Mouse (Mus musculus) embryo, embryonic 11 days (tissue): ENCODE data around the gene Ctf1.
A peak's percentile ranks its signal among the peaks of the same experiment; 100 is the strongest.

Experiments used
- DNase-seq: peaks from one replicate; pipeline ENCODE4 v3.0.0-alpha.2; 2015

Gene Ctf1

DNA sequence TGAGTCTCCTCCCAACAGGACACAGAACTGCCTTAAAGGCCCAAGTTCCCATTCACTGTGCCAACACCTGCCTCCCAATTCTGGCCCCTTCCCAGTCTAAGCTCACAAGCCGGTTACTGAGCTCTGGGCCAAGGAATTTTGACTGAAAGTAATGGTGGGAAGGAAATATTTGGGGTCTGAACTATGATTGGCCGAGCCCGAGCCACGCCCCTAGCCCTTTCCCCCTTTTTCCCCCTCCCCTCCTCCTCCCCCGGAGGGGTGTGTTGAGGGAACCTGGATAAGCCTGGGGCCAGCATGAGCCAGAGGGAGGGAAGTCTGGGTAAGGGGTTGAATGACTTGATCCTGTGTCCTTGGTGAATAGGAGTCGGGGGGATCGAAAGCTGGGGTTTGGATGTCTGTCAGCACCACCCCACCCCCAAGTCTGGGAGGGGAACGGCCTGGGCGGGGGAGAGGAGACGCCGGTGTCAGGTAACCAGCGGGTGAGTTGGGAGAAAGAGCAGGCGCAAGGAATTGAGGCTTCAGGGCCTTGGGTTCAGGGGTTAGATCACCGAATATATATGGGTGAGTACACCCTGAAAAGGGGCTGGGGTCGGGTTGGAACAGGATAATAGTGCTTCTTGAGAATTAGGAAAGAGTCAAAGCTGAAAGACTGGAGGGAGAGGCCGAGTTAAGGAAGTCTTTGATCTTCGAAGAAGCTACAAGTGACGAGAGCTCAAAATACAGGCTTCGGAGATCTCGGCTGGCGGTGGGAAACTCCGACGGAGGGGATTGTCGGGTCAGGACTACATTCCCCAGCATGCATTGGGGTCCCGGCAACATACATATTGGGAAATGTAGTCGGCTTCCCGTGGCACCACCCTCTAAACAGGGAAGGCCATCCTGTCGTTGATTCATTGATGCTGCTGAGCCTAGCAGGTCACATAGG, at the start of gene Ctf1:
Ctf1 (plus strand) TSS at position 276 of the 925 bp plus-strand sequence.
- peak; percentile 92 for DNase-seq

- DNase-seq: no peak
These were observed 49.6 kb upstream of the Ctf1 start for GRCm38 (mm10) chr7:127662926-127663325.

GRCm38 (mm10) chr7:127666066-127666654, 46.4 kb upstream of the Ctf1 start:
- no peak for DNase-seq

GRCm38 (mm10) chr7:127666679-127667078, 45.9 kb upstream of the Ctf1 start:
- no peak for DNase-seq

- DNase-seq: no peak
These were observed 45.4 kb upstream of the Ctf1 start for GRCm38 (mm10) chr7:127667171-127667570.

GRCm38 (mm10) chr7:127671880-127672774, 40.4 kb upstream of the Ctf1 start:
- DNase-seq: no peak

- DNase-seq: no peak
These were observed 39.8 kb upstream of the Ctf1 start for GRCm38 (mm10) chr7:127672776-127673175.

DNA sequence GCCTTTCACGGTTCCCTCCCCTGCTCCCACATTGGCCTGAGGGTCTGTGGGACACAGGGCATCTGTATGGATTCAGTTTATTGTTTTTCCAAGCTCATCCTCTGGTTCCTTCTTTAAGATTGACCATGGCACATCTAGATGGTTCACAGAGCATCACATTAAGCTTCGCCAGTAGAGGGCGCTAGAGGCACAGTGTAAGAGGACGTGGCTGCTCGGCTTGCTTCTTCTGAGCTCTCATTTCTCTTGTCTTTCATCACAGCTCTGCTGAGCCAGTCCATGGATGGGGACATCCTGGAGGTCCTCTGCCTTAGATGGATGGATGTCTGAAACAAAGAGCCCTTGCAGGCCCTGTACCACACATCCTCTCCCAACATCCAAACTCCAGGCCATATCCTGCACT, 37.6 kb upstream of the Ctf1 start:
- peak; percentile 94 for DNase-seq

DNA sequence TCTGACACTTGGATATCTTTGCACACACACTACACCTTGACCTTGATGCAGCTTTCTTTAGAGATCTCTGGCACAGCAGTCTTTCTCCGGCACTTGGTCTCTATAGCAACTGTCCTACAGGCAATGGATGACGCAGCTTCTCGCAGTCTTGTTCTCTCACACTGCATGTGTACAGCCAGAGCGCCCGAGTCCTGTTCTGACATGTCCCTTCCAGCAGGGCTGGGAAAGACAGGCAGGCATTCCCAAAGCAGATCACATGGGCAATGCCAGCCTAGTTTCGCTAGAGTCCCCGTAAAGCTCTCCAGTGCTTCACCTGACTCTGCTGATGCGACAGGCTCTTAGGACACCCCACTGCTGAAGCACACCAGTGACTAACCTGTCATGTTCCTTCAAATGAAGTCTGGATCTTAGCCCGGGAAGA, 37.1 kb upstream of the Ctf1 start:
- DNase-seq: no peak

DNA sequence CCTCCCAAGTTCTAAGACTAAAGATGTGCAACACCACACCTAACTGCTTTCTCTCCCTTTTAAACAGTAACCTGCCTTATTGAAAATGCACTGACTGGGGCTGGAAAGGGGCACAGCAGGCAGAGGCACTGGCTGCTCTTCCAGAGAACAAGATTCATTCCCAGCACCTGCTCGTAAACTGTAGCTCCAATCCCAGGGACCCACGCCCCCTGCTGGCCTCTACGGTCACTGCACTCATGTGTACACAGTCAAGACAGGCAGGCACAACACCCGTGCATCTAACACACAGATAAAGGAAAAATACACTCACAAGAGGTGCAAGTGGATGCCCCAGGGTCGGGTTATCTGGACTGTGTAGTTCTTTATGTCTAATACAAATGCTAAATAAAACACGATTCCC, 35.5 kb upstream of the Ctf1 start:
- DNase-seq: peak; percentile 41

- no peak for DNase-seq
These were observed 34.9 kb upstream of the Ctf1 start for GRCm38 (mm10) chr7:127677609-127678008.

GRCm38 (mm10) chr7:127678811-127679210, 33.7 kb upstream of the Ctf1 start:
- no peak for DNase-seq

DNA sequence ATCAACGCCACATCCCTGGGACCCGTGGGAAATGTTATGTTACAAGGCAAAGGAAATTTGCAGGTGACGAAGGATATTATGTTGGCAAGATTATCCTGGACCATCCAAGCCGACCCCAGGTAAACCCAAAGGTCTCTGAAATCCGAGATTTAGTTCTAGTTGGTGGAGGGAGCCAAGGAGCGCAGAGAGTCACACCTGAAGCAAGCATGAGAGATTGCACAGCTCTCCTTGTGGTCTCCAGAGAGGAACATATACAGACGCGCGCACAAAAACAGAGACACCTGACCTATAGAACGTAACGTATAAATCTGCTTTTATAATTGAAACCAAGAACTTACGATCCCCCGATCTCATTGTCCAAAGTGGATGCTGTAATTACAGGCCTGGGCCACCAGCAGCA, 32.0 kb upstream of the Ctf1 start:
- no peak for DNase-seq

- no peak for DNase-seq
These were observed 30.5 kb upstream of the Ctf1 start for GRCm38 (mm10) chr7:127681888-127682553.

- no peak for DNase-seq
These were observed 27.1 kb upstream of the Ctf1 start for GRCm38 (mm10) chr7:127685304-127686018.

GRCm38 (mm10) chr7:127686740-127687449, 25.6 kb upstream of the Ctf1 start:
- no peak for DNase-seq

DNA sequence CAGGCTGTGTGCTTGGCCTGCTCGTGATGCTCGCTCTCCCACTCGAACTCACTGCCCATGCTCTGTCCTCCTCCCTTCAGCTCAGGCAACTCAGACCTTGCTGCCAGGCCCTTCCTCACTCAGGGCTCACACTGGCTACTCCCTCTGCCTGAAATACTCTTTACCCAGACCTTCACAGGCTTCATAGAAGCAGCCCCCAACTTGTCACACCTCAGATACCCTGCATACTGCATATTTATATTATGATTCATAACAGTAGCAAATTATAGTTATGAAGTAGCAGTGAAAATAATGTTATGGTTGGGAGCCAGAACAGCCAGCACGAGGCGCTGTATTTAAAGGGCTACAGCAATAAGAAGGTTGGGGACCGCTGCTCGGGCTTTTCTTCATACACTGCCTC, 23.6 kb upstream of the Ctf1 start:
- no peak for DNase-seq

DNA sequence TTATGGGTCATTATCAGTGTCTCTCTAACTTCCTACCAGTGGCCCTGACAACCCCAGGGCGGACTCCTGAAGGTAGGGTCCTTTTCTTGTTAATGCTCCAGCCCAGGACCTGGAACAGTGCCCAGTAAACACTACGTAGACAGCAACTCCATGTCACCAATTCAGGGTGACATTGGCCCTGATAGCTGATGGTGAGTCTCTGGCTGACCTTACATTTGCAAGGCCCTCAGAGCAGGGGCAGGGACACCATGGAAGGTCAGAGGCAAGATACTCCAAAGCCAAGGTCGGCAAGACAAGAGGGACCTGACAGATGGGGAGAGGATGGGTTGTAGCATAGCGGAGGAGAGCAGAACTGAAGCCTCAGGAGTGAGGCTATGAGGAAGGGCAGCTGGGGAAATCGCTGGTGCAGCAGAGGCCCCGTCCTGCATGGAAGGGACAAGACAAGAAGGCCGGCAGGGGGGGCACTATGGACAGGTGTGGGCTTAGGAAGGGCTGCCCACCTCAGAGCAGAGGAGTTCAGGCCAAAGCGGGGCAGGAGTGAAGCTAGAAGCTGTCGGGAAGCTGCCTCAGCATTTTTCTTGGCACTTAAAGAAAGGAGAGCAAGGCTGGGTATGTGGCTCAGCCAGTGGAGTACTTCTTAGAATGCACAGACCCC, 22.8 kb upstream of the Ctf1 start:
- no peak for DNase-seq

- peak; percentile 74 for DNase-seq
These were observed 21.1 kb upstream of the Ctf1 start for GRCm38 (mm10) chr7:127691221-127691989.

DNA sequence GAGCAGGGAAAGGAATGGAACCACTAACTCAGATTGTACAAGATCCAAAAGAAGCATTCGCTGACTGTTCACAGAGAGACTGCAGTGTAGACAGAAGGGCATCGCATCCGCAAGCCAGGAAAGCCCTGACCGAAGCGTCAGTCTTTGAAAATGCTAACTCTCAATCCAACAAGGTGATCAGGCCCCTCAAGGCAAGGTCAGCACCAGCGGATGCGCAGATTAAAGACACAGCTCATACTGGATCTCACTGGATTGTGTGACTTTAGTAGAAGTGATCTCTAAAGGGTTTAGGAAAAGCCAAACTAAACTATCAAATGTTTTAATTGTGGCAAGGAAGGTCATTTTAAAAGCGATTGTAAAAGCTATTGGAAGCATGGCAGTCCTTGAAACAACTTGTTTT, 19.2 kb upstream of the Ctf1 start:
- no peak for DNase-seq
